Mouse (Mus musculus) gastrocnemius, postnatal 14 days (tissue): ENCODE measurements around the gene 4930556J24Rik. TPM values are rescaled to one million over a fixed set of nuclear protein-coding genes. Genes with fewer than 3 reads are reported as not detected.
A peak's percentile ranks its signal among the peaks of the same experiment; 100 is the strongest.
"Not testable (repeated sequence)": the region's sequence is repeated elsewhere in the genome, so short reads cannot be mapped to it uniquely, and the experiment has no call there.

Source experiments
- DNase-seq: peaks from one replicate; pipeline ENCODE4 v3.0.0; 2021; ENCODE audit warnings: mixed read lengths
- intact Hi-C: fragments of 180-260 bp; cut with DNase I; formaldehyde crosslinking; loops from one replicate; pipeline ENCODE4 v1.15.1; 2025; ENCODE audit warnings: low total_unique reads
- long read RNA-seq, 2 experiments: library from polyadenylated mRNA; stranded (forward); transcript quantifications; one replicate each; pipeline ENCODE4 v2.0.0; 2021
- total RNA-seq, 2 experiments: library from RNA; stranded (reverse); gene quantifications; 2 replicates each; pipeline ENCODE4 v1.2.3; 2021

Gene 4930556J24Rik
- total RNA-seq, result not detected
- long read RNA-seq, experiment 1, partial matches to known transcripts, result 0 of 2 reads
- long read RNA-seq, experiment 1, other reads (novel, unspliced or antisense), result 2 of 2 reads
- long read RNA-seq, experiment 2, result 0 reads

DNA sequence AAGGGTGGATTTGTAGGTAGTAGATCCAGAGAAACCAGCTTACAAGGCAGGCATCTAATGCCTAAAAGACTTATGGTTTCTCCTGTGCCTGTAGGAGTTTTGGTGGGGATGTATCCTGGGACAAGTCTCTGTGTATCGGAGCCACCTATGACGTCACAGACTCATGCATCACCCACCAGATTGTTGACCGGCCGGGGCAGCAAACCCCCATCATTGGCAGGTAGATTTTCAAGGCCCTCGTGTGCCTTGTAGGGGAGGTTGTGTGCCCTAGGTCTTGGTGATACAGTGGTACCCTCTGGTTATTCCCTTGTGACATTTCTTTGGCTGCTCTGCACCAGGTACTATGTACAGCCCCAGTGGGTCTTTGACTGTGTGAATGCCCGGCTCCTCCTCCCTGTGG lies at the start of gene 4930556J24Rik:
TSS of gene 4930556J24Rik (minus strand) at position 101 of the 400 bp plus-strand sequence.
- no peak for DNase-seq
- intact Hi-C loops, result no loop called here

DNA sequence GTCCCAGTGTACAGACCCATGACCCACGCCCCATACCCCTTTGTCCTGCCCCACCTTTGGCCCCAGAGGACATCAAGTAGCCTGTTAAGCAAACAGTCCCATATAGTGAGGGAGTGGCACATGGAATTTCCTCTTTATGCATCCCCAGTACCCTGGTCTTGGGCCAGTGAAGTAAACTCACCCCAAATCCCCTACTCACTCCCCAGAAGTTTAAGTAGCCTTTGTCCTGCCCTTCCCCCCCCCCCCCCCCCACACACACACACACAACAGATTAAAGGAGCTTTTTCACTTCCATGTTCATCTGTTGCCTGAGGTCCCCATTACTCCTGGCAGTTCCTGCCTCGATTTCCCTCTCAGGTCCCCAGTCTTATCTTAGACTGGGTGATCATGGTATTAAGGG lies 46.7 kb upstream of the 4930556J24Rik start:
- intact Hi-C loops, result no loop called here

DNA sequence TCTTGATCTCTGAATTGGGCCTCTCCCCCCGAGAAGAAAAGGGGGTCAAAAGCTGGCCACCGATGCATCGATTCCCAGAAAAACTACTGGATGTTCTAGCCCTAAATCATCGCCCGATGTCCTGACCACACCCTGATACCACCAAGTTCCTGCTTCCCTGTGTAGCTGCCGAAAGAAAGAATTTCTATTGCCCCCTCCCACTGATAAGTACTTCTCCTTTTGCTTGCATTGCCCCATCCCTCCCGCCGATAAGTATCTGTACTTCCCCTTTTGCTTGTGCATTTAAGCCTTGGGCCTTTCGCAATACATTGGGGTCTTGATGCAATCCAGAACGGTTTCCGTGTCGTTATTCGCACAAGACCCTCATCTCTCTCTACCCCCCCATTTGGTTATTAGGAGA lies 45.5 kb upstream of the 4930556J24Rik start:
- not testable (repeated sequence) for DNase-seq

More for the DNA sequence above, 46.7 kb upstream of the 4930556J24Rik start:
- DNase-seq, result no peak

DNA sequence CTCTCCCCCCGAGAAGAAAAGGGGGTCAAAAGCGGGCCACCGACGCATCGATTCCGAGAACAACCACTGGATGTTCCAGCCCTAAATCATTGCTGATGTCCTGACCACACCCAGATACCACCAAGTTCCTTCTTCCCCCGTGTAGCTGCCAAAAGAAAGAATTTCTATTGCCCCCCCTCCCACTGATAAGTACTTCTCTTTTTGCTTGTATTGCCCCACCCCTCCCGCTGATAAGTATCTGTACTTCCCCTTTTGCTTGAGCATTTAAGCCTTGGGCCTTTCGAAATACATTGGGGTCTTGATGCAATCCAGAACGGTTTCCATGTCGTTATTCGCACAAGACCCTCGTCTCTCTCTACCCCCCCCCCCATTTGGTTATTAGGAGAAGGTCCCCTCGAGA lies 39.2 kb upstream of the 4930556J24Rik start:
- DNase-seq, intact Hi-C loops: not testable (repeated sequence)

More for the DNA sequence above, 45.5 kb upstream of the 4930556J24Rik start:
- intact Hi-C loops, result not testable (repeated sequence)

DNA sequence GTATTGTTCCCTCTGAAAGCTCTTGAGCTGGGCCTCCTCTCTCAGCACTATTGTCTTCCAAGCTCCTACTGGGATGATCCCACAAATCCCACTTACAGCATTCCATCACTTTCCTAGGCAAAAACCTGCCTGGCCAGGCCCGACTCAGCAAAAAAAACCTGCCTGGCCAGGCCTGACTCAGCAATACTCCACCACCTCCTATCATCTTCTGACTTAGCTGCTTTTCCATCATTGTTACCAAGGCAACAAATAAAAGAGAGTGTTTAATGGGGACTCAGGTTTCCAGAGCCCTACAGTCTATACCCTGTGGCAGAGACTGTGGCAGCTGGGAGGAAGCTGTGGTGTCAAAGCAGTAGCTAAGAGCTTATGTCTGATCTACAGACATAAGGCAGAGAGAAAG lies 36.0 kb upstream of the 4930556J24Rik start:
- intact Hi-C loops, result no loop called here
- DNase-seq, result no peak

DNA sequence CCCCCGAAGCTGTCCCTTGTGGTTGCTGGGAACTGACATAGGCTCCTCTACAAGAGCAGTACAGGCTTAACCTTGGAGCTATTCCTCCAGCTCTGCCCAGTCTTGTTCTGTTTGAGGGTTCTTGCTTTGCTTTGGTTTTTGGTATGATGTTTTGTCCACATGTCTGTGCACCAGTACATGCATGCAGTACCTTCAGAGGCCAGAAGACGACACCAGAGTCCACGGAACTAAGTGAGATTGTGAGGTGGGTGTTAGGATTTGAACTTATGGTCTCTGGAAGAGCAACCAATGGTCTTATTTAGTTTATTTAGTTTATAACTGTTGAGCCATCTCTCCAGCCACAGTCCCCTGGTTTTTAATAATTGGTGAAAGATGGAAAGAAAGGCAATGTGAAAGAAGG lies 29.9 kb upstream of the 4930556J24Rik start:
- intact Hi-C loops, result no loop called here
- no peak for DNase-seq

DNA sequence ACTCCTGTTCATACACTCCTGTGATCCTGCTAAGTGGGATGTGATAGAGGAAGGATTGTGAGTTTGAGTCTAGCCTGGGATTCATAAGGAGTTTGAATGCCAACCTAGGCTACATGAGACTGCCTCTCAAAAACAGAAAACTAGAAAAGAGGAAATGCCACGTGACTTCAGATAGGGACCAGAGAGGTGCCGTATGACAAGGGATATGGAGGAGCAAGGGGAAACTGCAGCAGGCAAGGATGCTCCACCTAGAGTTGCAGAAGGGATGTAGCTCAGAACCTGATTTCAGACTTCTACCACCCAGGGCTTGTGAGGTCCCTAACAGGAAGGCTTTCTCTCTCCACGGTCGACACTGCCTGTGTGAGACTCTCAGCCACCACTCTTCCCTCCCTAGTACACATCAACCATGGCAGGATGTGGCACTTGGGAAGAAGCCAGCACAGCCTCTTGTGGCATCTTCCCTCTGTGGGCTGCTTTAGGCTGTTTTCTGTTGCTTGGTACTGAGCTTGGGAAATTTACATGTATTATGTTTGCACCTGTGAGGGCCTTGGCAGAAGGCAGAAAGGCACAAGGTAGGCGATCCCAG lies 28.7 kb upstream of the 4930556J24Rik start:
- no peak for DNase-seq
- intact Hi-C loops, result no loop called here

DNA sequence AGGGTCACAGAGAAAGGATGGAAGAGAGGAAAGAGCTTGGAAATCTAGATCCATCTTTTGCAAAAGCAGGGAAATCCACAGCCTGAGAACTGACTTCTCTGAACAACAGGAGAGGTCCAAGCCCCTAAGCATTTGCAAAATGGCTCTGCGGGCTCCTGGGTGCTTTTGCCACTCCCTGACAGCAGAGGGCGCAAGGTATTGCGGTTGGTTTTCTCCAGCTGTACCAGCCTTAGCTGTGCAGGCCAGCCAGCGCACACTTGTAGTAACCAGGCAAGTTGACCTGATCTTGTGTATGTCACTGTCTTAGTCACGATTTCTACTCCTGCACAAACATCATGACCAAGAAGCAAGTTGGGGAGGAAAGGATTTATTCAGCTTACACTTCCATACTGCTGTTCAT lies 25.0 kb upstream of the 4930556J24Rik start:
- intact Hi-C loops, result loop anchor here (2.0 kb wide), 1 partner anchor 81 kb away; no protein-coding TSS in a partner anchor
- DNase-seq, result peak; percentile 59

DNA sequence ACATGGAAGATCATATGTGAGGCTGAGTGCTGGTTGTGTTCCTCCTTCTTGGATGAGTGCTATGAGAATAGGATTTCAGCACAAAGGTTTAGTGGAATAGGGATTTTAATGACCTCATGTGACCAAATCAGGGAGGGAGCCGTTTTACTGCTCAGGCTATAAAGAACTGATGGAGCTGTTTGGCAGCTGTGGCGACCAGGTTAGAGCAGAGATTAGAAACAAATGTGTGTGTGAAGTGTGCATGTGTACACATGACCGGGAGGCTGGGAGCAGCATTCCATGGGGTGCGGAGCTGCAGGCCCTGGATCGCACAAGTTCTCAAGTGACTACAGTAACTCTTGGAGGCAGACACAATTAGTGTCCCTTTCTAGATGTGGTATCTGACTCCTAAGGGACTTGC lies 23.0 kb upstream of the 4930556J24Rik start:
- intact Hi-C loops, result no loop called here
- DNase-seq, result no peak

DNA sequence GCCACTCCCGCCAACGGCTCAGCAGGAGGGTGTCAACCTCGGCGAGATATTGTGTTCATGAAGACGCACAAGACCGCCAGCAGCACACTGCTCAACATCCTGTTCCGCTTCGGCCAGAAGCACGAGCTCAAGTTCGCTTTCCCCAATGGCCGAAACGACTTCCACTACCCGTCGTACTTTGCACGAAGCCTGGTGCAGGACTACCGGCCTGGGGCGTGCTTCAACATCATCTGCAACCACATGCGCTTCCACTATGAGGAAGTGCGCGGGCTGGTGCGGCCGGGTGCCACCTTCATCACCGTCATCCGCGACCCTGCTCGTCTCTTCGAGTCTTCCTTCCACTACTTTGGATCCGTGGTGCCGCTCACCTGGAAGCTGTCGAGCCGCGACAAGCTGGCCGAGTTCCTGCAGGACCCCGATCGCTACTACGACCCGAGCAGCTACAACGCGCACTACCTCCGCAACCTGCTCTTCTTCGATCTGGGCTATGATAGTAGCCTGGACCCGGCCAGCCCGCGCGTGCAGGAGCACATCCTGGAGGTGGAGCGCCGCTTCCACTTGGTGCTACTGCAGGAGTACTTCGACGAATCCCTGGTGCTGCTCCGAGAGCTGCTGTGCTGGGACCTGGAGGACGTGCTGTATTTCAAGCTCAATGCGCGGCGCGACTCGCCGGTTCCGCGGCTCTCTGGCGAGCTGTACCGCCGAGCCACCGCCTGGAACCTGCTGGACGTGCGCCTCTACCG lies 21.6 kb upstream of the 4930556J24Rik start:
- intact Hi-C loops, result no loop called here
- DNase-seq, result no peak

DNA sequence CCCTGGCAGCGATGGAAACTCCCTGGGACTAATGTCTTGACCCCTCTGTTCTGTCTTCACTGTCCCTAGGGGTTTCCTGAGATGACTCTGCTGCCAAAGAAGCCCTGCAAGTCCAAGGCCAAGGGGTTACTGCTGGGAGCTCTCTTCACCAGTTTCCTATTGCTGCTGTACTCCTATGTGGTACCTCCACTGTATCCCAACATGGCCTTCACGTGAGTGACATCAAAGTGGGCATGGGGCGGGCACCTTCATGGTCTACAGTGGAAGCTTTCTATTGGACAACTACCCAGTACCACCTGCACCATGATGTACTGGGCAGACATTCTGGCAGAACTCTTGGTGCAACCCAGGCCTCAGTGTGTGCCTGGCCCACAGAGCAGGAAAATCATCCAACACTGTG lies 20.3 kb upstream of the 4930556J24Rik start:
- intact Hi-C loops, result no loop called here
- no peak for DNase-seq

DNA sequence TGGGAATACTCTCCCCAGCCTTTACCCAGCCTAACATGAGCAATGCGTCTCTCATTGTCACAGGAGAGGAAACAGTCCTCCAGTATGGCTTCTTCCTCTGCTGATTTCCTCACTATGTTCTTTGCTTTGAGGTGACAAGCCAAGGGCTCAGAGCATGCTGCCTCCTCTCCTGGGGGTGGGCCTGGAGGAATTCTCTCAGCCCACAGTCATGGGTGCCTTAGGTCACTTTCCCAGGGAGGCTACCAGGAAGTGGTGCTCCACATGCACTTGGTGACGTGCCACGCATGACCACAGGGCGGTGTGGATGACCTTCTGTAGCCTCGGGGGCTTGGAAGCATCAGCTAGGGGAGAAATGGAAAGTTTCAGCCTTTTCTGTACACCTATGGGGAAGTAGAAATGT lies 18.9 kb upstream of the 4930556J24Rik start:
- no peak for DNase-seq
- intact Hi-C loops, result no loop called here

DNA sequence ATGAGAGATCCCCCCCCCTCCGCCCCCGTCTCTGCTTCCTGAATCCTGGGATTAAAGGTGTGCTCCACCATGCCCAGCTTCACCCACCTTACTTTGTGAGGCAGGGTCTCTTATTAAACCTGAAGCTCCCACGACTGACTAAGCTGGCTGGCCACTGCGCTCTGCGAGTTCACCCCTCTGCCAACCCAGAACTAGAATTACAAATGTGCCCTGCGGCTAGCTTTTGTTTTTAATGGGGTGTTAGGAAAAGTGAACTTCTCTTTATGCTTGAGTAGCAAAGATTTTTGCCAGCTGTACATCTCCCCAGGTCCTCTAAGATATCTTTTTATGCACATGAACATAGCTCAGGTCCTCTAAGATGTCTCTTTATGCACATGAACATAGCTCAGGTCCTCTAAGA lies 17.3 kb upstream of the 4930556J24Rik start:
- DNase-seq, result no peak
- intact Hi-C loops, result no loop called here

DNA sequence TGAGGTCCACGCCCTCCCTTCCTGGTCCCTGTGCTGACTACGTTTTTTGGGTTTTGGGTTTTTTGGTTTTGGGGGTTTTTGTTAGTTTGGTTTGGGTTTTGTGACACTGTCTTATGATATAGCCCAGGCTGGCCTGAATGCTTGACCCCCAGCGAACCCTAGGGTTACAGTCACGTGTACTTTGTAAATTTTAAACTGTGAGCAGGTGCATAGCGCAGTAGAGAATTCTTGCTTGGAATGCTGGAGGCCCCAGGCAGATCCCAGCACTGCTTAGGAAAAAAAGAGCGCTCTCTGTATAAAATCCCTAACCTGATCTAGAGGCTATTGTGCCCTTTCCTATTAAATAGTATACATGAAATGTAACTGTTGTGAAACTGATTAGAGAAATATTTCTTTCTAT lies 16.6 kb upstream of the 4930556J24Rik start:
- intact Hi-C loops, result no loop called here
- no peak for DNase-seq

DNA sequence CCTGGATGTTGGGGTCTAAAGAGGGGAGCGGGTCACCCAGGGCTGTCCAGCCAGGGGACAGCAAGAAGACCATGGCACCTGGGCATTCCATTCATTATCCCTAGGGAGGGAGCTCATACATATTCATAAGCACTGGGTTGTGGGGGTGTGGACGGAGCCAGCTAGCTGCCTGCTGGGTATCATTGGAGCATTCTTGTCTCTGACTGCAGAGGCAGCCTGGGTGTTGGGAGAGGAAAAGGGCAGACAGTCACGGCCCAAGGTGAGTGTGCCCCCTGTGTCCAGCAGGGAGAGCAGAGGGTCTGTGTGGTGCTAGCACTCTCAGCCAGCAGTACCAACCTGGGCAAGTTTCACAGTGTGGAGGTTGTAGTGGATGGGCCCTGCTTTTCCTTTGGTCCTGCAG lies 13.2 kb upstream of the 4930556J24Rik start:
- DNase-seq, result no peak
- intact Hi-C loops, result no loop called here

DNA sequence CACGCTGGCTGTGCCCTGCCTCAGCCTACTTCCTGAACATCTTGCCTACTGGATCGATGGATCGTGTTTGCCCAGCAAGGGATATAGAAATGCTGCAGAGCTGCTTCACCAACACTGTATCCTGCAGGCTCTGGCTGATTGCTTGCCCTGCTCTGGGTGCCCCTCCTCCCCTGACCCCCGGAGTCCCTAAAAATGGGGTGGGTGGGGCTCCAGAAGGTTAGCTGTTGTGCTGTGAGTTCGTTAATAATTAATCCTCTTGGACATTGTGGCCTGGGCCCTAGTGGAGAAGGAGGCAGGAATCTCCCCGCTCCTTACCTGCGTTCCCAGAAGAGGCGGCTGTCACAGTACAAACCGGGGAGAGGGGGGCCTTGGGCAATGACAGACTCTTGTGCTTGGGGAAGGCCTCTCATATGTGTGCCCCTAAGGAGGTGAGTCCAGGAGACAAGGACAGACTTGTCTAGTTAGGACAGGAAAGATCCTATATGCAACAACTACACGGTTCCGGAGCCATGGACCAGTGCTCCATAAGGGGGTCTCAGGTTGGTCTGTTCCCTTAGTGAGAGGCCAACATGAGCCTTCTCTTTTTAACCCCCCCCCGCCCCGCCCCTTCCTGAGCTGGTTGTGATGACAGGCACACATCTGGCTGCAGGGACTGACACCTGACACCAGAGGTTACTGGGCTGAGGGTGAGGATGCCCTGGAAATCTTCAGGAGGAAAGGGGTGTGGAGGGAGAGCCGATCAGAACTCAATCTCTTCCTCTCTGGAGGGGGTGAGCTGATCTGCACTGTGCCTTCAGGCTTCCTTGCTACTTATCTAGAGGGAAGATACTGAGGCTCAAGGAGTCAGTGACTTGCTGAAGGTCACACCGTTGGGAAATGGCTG lies 7.5 kb upstream of the 4930556J24Rik start:
- intact Hi-C loops, result no loop called here

DNA sequence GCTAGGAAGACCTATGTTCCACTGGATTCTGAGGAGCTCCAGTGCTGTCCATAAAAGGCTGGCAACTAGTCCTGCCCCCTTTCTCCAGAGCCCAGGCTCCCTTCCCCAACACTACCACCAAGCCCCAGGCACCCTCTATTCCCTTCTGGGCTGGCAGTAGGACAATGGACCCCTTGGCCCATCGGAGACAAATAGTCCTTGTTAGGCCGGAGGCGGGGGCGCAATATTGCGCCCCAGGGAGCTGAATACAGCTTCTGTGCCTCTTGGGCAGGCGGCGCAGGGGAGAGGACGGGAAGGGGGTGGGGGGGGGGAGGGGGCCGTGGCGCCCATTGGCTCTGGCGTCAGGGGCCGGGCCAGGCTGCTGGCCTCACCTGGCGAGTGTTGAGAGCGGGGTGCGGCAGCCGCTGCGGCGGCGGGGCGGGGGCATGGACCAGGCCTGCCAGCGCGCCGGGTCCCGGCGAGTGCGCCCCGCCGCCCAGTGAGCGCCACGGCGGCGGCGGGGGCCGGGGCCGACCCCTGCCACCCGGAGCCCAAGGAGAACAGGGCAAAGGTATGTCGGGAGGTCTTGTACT lies 6.8 kb upstream of the 4930556J24Rik start, which contains the start of gene Gal3st1:
TSS of gene Gal3st1 (plus strand) at position 346 of the 572 bp plus-strand sequence.
- no peak for DNase-seq
- intact Hi-C loops, result no loop called here

More for the DNA sequence above, 7.5 kb upstream of the 4930556J24Rik start:
- no peak for DNase-seq

DNA sequence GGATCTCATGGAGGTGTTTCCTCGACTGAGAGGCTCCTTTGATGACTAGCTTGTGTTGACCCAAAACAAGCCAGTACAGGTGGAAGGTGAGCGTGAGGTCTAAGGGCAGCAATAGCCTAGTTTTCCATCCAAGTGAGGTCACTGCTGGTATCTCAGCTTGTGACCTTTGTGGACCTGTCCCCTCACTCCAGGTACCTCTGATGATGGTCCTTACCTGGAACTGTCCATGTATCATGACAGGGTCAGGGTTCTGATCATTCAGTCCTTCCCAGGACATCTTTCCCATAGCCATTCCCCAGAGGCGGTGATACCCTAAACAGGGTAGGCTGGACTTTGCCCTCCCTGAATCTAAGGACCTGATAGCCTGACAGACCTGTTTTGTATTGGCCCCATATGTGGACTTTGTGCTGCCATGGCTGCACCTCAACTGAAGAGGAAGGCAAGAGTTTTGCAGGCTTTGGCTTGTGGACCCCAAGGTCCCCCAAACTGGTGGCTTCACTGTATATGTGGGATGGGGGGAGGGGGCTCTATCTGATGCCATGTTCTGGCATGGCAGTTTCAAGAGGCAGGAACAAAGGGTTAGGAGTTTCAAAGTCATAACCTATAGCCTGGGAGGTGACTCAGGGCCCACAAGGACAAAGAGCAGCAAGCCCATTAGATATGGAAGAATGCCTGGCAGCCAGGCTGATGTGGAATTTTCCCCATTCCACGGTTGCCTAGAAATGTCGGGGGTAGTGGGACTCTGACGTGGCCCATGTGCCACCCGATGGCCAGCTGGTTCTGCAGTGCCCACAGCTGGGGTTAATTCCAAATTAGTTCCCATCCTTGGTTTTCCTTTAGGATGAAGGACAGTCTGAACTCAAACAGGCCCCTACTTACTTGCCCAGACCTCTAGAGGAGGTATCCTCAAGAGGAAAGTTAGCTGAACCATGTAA lies 6.0 kb upstream of the 4930556J24Rik start:
- intact Hi-C loops, result no loop called here
- DNase-seq, result no peak

DNA sequence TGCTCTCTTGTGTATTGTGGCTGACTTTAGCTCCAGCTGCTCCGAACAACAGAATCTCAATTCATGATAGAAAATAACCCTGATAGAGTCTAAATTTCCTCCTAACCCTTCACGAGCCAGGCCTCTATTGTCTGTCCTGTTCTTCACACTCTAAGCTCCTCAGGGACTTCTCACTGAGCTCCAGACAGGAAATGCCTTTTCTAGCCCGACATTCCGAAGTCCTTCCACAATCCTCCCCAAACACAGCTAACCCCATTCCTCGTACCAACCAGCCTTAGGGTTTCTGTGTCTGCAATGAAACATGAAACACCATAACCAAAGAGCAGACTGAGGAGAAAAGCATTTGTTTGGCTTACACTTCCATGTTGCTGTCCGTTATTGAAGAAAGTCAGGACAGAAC lies 5.0 kb upstream of the 4930556J24Rik start:
- DNase-seq, result no peak
- intact Hi-C loops, result no loop called here
